Mouse (Mus musculus) heart, adult 2 months (tissue): ENCODE results near the gene Rbm41.

ENCODE experiments used
- CTCF ChIP-seq: fragments of 200-600 bp; IDR thresholded peaks from 2 replicates; pipeline ENCODE4 v1.8.1; 2022; ENCODE audit warnings: antibody characterized with exemption, mild to moderate bottlenecking, moderate library complexity
- POLR2A ChIP-seq: fragments of 200-500 bp; IDR thresholded peaks from 2 replicates; pipeline ENCODE4 v1.6.1; 2011; ENCODE audit warnings: mild to moderate bottlenecking, low read depth, low read length, control low read depth; ENCODE audit not compliant: insufficient read depth

GRCm38 (mm10) chrX:139883221-139883620 lies 115.2 kb downstream of the Rbm41 start:
- no peak for TF ChIP-seq CTCF
- no peak for TF ChIP-seq POLR2A
